Mouse (Mus musculus) kidney, adult 18-20 months (tissue): ENCODE data around the gene Col18a1.

Source experiments
- DNase-seq: peaks from one replicate; pipeline ENCODE4 v3.0.0; 2021

Gene Col18a1

DNA sequence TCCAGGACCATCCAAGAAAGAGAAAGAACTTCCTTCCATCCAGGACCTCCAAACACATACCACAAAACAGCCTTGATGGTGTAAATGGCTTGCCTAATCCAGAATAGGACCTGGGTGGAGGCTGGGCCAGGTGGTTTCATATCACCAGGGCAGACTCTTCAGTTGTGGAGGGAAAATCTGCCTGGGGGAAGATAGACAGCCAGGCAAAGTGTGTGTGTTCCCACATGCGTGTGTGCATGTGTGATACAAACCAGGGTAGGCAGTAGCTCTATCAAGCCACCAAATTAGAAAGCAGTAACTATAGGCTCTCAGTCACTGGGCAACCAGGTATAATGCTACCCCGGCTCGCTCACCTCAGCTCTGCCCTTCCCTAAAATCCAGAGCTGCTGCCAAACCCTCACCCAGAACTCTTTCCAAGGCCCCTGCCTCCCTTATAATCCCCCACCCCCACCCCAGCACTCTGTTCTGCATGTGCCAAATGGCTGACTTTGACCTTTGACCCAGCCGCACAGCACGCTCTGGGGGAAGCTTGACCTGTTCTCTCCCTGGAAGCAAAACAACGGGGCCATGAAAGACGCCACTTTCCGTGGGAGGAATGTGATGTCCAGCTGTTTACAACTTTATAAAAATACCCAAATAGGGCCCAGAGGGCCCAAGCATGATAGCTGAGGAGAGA lies 158.8 kb downstream of the Col18a1 start:
- DNase-seq = peak; percentile 73

DNA sequence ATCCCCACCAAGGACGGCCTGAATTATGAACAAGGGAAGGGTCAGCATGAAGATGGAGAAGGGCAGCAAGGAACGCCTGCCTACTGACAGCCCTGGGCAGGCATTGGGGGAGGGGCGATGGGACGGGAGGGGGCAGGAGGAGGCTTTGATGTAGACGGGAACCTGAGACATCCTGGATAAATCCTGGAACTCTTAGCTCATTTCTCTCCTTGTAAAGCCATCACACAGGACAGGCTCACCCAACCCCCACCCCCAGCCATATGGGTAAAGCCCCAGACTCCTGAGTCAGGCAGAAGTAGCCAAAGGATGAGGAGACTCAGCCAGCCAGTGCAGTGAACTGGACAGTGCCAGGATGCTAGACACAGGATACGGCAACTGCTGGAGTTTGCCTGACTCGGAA lies 161.4 kb downstream of the Col18a1 start:
- DNase-seq = no peak
